Mouse (Mus musculus): Measurements from ENCODE around the gene AC140267.1.

GRCm38 (mm10) chr15:80250586-80250985 lies 15.0 kb downstream of the AC140267.1 start:
- peak; percentile 55 to 75 for TF ChIP-seq EP300 (IDR thresholded peaks at IDR 0.05; ENCODE audit: low read depth in 1 of 2, low read length in 2 of 2)
- TF ChIP-seq TAL1 (IDR thresholded peaks at IDR 0.05; ENCODE audit: low read length), result no peak
- TF ChIP-seq USF2 (IDR thresholded peaks at IDR 0.05; ENCODE audit: borderline replicate concordance in 1 of 2, insufficient read depth in 1 of 2, low read depth in 1 of 2, low read length in 2 of 2), result no peak
- no peak for TF ChIP-seq CHD1 (IDR thresholded peaks at IDR 0.05; ENCODE audit: low read depth, low read length)
- no peak for TF ChIP-seq CTCF (IDR thresholded peaks at IDR 0.05 in 2 of 3, conservative IDR thresholded peaks at IDR 0.05 in 1 of 3; ENCODE audit: control insufficient read depth in 1 of 3, insufficient read depth in 1 of 3, low read depth in 2 of 3, low read length in 3 of 3, poor library complexity in 1 of 3, severe bottlenecking in 1 of 3)
- peak; percentile 82 for TF ChIP-seq GATA1 (IDR thresholded peaks at IDR 0.05; ENCODE audit: low read depth, low read length)

Measured in MEL (cell line).